Mouse (Mus musculus) kidney, adult 10 weeks (tissue): ENCODE measurements around the gene Ccdc160. TPM values are rescaled to one million over a fixed set of nuclear protein-coding genes. Genes with fewer than 3 reads are reported as not detected.

ENCODE experiments used
- polyA plus RNA-seq: library from polyadenylated mRNA; stranded (reverse); fragments of 350-450 nt; fragmentation: Illumina TruSeq; extraction: RNeasy Lipid Tissue Mini Kit (QIAGEN cat#74804); gene quantifications from one replicate; pipeline ENCODE4 v1.2.3, GENCODE M21; 2014; ENCODE audit warnings: low read depth, low replicate concordance

Gene Ccdc160
- polyA plus RNA-seq = 16.7 TPM

GRCm38 (mm10) chrX:52790980-52791593 lies at the start of gene Ccdc160:
Ccdc160 (plus strand) TSS chrX:52791200.

Other genes starting within 250 kb of the Ccdc160 start
- 20.9 TPM for gene Gpc3, start 177.2 kb upstream of the Ccdc160 start, polyA plus RNA-seq
- gene Phf6, start 121.1 kb downstream of the Ccdc160 start, polyA plus RNA-seq = 42.3 TPM
- gene Hprt, start 196.9 kb downstream of the Ccdc160 start, polyA plus RNA-seq = 348 TPM